Mouse (Mus musculus) small intestine, adult 2 months (tissue): ENCODE results near the gene B3gnt9.

Source experiments
- CTCF ChIP-seq: fragments of 200-500 bp; IDR thresholded peaks from 2 replicates; pipeline ENCODE4 v1.5.1; 2012; ENCODE audit warnings: low read depth, mild to moderate bottlenecking, control low read depth, inconsistent platforms, low read length, moderate library complexity, mixed read lengths; ENCODE audit not compliant: insufficient replicate concordance, insufficient read length; ENCODE audit errors: extremely low read depth
- POLR2A ChIP-seq: fragments of 200-500 bp; IDR thresholded peaks from 2 replicates; pipeline ENCODE4 v1.6.1; 2012; ENCODE audit warnings: low read depth, mild to moderate bottlenecking, control low read depth, inconsistent platforms, low read length, moderate library complexity

DNA sequence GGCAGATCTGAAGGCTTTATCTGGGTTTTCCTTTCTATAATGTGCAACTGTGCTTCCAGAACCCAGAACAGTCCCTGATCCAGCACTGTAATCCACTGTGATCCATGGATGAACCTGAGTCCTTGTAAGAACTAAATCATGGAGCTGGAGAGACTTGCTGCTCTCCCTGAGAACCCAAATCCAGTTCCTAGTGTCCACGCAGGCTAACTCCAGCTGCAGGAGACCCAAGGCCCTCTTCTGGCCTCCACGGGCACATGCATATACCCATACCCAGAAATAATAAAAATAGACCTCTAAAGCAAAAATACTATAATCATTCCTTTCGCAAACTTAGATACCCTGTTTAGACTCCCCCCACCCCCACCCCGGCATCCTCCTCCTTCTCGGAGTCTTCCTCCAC, 33.3 kb upstream of the B3gnt9 start:
- no peak for TF ChIP-seq POLR2A
- TF ChIP-seq CTCF, result no peak
